Mouse (Mus musculus) left cerebral cortex, adult 2 months (tissue): Measurements from ENCODE around the gene Csmd2. TPM values are rescaled to one million over a fixed set of nuclear protein-coding genes. Genes with fewer than 3 reads are reported as not detected.
A peak's percentile ranks its signal among the peaks of the same experiment; 100 is the strongest.

ENCODE experiments used
- DNase-seq, 2 experiments: peaks; one replicate each; pipeline ENCODE4 v3.0.0; 2021 to 2022; ENCODE audit warnings: low spot score in 2 of 2, mixed read lengths in 1 of 2; ENCODE audit errors: extremely low spot score in 1 of 2
- H3K27ac ChIP-seq: fragments of 200-600 bp; 2 replicates; pipeline ENCODE4 v1.8.1; 2022
- H3K4me3 ChIP-seq: fragments of 200-600 bp; 2 replicates; pipeline ENCODE4 v1.8.1; 2022
- CTCF ChIP-seq: fragments of 200-600 bp; IDR thresholded peaks from 2 replicates; pipeline ENCODE4 v1.8.1; 2022; ENCODE audit warnings: antibody characterized with exemption, mild to moderate bottlenecking, moderate library complexity
- intact Hi-C: fragments of 180-260 bp; cut with DNase I; formaldehyde crosslinking; loops from one replicate; pipeline ENCODE4 v1.15.1; 2025
- total RNA-seq, 2 experiments: library from RNA; stranded (reverse); gene quantifications; 2 replicates each; pipeline ENCODE4 v1.2.3; 2021

Gene Csmd2
- total RNA-seq, 2 experiments from 2014 or later, result 61.9 to 63.0 TPM

GRCm38 (mm10) chr4:128067189-128067588, 79.5 kb downstream of the Csmd2 start:
- Histone ChIP-seq H3K4me3 (no peak overlapping the region), H3K27ac (no peak overlapping the region; the same call in 1 of the 2 replicates)
- intact Hi-C loops, result no loop called here
- DNase-seq, result no peak
- TF ChIP-seq CTCF, result no peak

GRCm38 (mm10) chr4:128084466-128084865, 96.8 kb downstream of the Csmd2 start:
- no peak for TF ChIP-seq CTCF
- intact Hi-C loops, result loop anchor here (10.0 kb wide), 2 partner anchors 150 to 380 kb away; no protein-coding TSS in a partner anchor
- Histone ChIP-seq H3K4me3 (no peak overlapping the region), H3K27ac (peak overlapping the region; percentile 80)
- DNase-seq, result no peak

DNA sequence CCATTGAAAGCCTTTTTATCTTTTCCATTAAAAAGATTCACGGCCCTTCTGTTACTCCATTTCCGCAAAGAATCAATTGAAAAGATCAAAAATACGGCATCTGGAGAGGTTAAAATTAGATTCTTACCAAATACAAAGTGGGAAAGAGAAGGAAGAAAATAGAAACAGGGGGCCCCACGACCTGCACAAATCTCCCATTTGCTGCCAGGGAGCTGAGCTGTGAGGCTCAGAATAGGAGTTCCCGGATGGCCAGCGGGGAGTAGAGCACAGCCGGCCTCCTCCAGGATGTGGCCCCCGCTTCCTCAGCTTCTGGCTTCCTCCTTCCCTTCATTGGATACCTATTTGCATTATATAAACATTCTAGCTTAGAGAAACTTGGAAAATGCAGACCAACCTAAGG, 97.4 kb downstream of the Csmd2 start:
- DNase-seq, result peak; percentile 46 to 58
- peak overlapping the region; percentile 80 for H3K27ac ChIP-seq
- TF ChIP-seq CTCF, result no peak
- no peak overlapping the region for H3K4me3 ChIP-seq
- intact Hi-C loops, result loop anchor here (5.0 to 10.0 kb wide), 3 partner anchors 83 to 380 kb away; no protein-coding TSS in a partner anchor

DNA sequence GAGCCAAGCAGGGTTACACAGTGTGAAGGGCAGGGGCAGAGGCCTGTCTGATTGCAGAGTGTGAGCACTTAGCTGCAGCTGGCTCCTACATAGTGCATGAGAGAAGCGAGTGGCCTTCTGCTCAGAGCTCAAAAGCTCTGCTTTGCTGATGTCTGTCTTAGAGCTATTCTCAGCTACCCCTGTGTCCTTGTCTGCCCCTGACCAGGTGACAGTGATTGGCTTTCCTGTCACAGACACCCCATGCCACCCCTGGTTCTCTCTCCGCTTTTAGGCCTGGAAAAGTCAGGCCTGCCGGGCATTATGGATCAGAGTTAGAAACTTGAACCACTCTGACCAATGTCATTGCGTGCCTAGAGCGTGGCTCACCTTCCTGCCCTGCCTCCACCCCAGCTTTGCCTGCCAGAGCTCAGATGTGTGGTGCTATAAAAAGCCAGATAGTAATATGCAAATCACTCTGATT, 99.5 kb downstream of the Csmd2 start:
- Histone ChIP-seq H3K27ac (0 out of 2 replicates have a peak overlapping the region, but pooled peaks have one; percentile 24), H3K4me3 (no peak overlapping the region)
- TF ChIP-seq CTCF, result no peak
- DNase-seq, result no peak
- intact Hi-C loops, result loop anchor here (5.0 to 10.0 kb wide), 3 partner anchors 85 to 382 kb away; no protein-coding TSS in a partner anchor

DNA sequence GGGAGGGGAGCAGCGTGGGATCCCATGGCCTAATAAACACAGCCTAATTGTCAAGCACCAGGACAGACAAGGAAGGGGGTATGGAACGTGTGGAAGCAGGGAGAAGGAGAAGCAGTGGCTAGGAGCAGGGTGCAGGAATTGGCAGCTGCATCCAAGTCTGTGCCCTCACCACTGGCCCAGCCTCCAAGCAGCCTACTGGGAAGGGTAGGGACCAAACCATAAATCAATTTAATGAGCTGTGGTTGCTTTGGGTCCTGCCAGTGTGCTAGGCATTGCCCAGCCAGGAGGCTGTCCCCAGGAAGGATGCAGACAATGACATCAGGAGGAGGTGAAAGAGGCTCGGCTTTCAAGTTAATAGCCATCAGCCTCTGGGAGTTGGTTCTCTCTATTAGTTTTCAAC, 100.0 kb downstream of the Csmd2 start:
- Histone ChIP-seq H3K27ac (no peak overlapping the region), H3K4me3 (no peak overlapping the region)
- DNase-seq, result no peak
- TF ChIP-seq CTCF, result no peak
- intact Hi-C loops, result loop anchor here (5.0 to 10.0 kb wide), 3 partner anchors 85 to 383 kb away; no protein-coding TSS in a partner anchor

DNA sequence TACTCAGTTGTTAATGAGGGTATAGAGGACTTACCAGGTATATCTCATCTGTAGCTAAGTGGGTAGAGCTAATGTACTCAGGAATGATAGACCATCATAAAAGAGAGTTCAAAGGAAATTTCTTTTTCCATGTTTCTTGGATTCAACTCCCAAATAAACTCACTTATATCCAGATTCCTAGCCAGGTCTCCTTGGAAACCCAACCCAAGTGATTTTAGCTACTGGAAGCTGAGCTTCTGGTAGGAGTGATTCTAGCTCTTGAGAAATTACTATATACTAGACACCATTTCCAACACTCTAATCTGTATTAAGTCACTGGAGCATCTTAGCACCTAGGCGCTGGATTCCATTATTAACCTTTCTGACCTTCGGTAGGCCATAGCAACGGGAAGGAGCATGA, 100.6 kb downstream of the Csmd2 start:
- H3K27ac ChIP-seq, result 0 out of 2 replicates have a peak overlapping the region, but pooled peaks have one; percentile 19
- H3K4me3 ChIP-seq, result no peak overlapping the region
- intact Hi-C loops, result loop anchor here (5.0 to 10.0 kb wide), 3 partner anchors 86 to 383 kb away; no protein-coding TSS in a partner anchor
- no peak for TF ChIP-seq CTCF
- no peak for DNase-seq

GRCm38 (mm10) chr4:128091938-128092337, 104.3 kb downstream of the Csmd2 start:
- intact Hi-C loops, result no loop called here
- Histone ChIP-seq H3K27ac (no peak overlapping the region), H3K4me3 (no peak overlapping the region)
- DNase-seq, result no peak
- TF ChIP-seq CTCF, result no peak

GRCm38 (mm10) chr4:128099515-128099914, 111.9 kb downstream of the Csmd2 start:
- no peak for DNase-seq
- Histone ChIP-seq H3K27ac (no peak overlapping the region), H3K4me3 (no peak overlapping the region)
- TF ChIP-seq CTCF, result no peak
- intact Hi-C loops, result no loop called here

DNA sequence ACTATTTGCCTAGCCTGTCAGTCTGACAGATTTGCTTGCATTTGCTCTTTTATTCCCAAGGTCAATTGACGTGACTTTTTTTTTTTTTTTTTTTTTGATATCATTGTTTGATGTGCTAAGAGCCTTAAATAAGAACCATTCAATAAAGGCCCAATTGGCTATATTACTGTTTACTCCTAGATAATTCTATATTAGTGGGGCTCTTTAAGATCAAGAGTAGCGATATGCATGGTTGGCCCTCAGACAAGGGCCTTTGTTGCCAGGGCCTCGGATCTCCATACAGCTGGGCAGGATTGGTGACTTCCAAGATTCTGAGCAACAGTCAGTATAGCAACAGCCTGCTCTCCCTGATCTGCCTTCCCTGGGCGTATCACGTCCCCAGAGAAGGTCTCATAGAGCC, 112.9 kb downstream of the Csmd2 start:
- no peak overlapping the region for H3K4me3 ChIP-seq
- intact Hi-C loops, result no loop called here
- H3K27ac ChIP-seq, result no peak overlapping the region
- TF ChIP-seq CTCF, result no peak
- DNase-seq, result no peak

- intact Hi-C loops, result no loop called here
- no peak overlapping the region for H3K4me3 ChIP-seq
- TF ChIP-seq CTCF, result no peak
- DNase-seq, result no peak
- H3K27ac ChIP-seq, result no peak overlapping the region
Measured at GRCm38 (mm10) chr4:128116331-128116730, 128.7 kb downstream of the Csmd2 start.

- intact Hi-C loops, result no loop called here
- no peak for TF ChIP-seq CTCF
Measured at GRCm38 (mm10) chr4:128123281-128123680, 135.6 kb downstream of the Csmd2 start.

DNA sequence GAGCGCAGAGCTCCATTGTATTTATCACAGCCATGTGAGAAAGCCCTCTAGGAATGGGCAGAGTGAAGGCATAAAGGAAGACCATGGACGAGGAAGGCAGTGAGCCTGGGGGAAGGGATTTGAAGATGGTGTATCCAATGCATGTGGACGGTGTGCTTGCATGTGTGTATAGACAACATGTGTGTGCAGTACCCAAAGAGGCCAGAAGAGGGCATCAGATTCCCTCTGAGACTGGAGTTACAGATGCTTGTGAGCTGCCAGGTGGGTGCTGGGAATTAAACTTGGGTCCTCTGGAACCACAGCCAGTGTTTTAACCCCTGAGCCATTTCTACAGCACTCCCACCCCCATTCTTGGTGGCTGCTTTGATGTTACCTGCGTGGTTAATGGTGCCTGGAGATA, 137.1 kb downstream of the Csmd2 start:
- Histone ChIP-seq H3K27ac (no peak overlapping the region), H3K4me3 (no peak overlapping the region)
- TF ChIP-seq CTCF, result peak; percentile 30
- no peak for DNase-seq
- intact Hi-C loops, result no loop called here

More at GRCm38 (mm10) chr4:128123281-128123680, 135.6 kb downstream of the Csmd2 start:
- Histone ChIP-seq H3K4me3 (no peak overlapping the region), H3K27ac (no peak overlapping the region)
- DNase-seq, result no peak

GRCm38 (mm10) chr4:128128546-128128945, 140.9 kb downstream of the Csmd2 start:
- DNase-seq, result peak in 1 of 2 experiments; percentile 47
- intact Hi-C loops, result no loop called here
- no peak overlapping the region for H3K27ac ChIP-seq
- H3K4me3 ChIP-seq, result no peak overlapping the region
- TF ChIP-seq CTCF, result no peak; the same call in 1 of the 2 replicates
